Mouse (Mus musculus) embryonic fibroblast, embryonic 13.5 days (primary cell): ENCODE measurements around the gene Gm10310.
"Not testable (repeated sequence)": the region's sequence is repeated elsewhere in the genome, so short reads cannot be mapped to it uniquely, and the experiment has no call there.

Source experiments
- CTCF ChIP-seq: IDR thresholded peaks from 2 replicates; pipeline ENCODE4 v1.5.1; 2011; ENCODE audit warnings: mild to moderate bottlenecking, control low read depth, low read length, moderate library complexity, borderline replicate concordance; ENCODE audit not compliant: insufficient read depth
- POLR2A ChIP-seq: IDR thresholded peaks from 2 replicates; pipeline ENCODE4 v1.6.1; 2011; ENCODE audit warnings: low read depth, mild to moderate bottlenecking, control low read depth, low read length, moderate library complexity

- not testable (repeated sequence) for TF ChIP-seq POLR2A, CTCF
Measured at GRCm38 (mm10) chr10:129981867-129982266, 3.0 kb downstream of the Gm10310 start.
